Mouse (Mus musculus): Measurements from ENCODE around the gene Meis1. TPM values are rescaled to one million over a fixed set of nuclear protein-coding genes. Genes with fewer than 3 reads are reported as not detected.

Gene Meis1
- polyA plus RNA-seq, 1 experiment, result not detected

GRCm38 (mm10) chr11:18947434-18947833 lies 71.4 kb downstream of the Meis1 start:
- WGBS, result 81% methylated on average over 3 of the region's 3 CpGs
- no peak overlapping the region for H3K27ac ChIP-seq (ENCODE audit: insufficient read depth, low read depth, low read length)
- TF ChIP-seq POLR2A (IDR thresholded peaks at IDR 0.05; ENCODE audit: insufficient read depth, low read depth, low read length) (no peak), CTCF (IDR thresholded peaks at IDR 0.05; ENCODE audit: insufficient read depth, low read depth, low read length) (no peak)
- no peaks in the 10 kb centered on the region for H3K4me1 ChIP-seq (ENCODE audit: control insufficient read depth, insufficient read depth, low read length)
- no peak overlapping the region for H3K4me3 ChIP-seq (ENCODE audit: insufficient read depth, low read depth, low read length)

- Histone ChIP-seq H3K4me3 (ENCODE audit: insufficient read depth, low read depth, low read length) (no peak overlapping the region), H3K27ac (ENCODE audit: insufficient read depth, low read depth, low read length) (no peak overlapping the region), H3K4me1 (ENCODE audit: control insufficient read depth, insufficient read depth, low read length) (no peaks in the 10 kb centered on the region)
- WGBS, result 80% methylated on average over 3 of the region's 3 CpGs
- no peak for TF ChIP-seq CTCF (IDR thresholded peaks at IDR 0.05; ENCODE audit: insufficient read depth, low read depth, low read length)
- TF ChIP-seq POLR2A (IDR thresholded peaks at IDR 0.05; ENCODE audit: insufficient read depth, low read depth, low read length), result no peak
Measured at GRCm38 (mm10) chr11:18945778-18946177, 73.0 kb downstream of the Meis1 start.

- 75% methylated on average over 14 of the region's 14 CpGs for WGBS
- no peak overlapping the region for H3K4me3 ChIP-seq (ENCODE audit: insufficient read depth, low read depth, low read length)
- H3K27ac ChIP-seq (ENCODE audit: insufficient read depth, low read depth, low read length), result no peak overlapping the region
- H3K4me1 ChIP-seq (ENCODE audit: control insufficient read depth, insufficient read depth, low read length), result no peaks in the 10 kb centered on the region
- TF ChIP-seq CTCF (IDR thresholded peaks at IDR 0.05; ENCODE audit: insufficient read depth, low read depth, low read length), result no peak
- no peak for TF ChIP-seq POLR2A (IDR thresholded peaks at IDR 0.05; ENCODE audit: insufficient read depth, low read depth, low read length)
Measured at GRCm38 (mm10) chr11:18944972-18945625, 73.7 kb downstream of the Meis1 start.

- 43% methylated on average over 7 of the region's 7 CpGs for WGBS
- TF ChIP-seq CTCF (IDR thresholded peaks at IDR 0.05; ENCODE audit: insufficient read depth, low read depth, low read length) (no peak), POLR2A (IDR thresholded peaks at IDR 0.05; ENCODE audit: insufficient read depth, low read depth, low read length) (no peak)
- H3K27ac ChIP-seq (ENCODE audit: insufficient read depth, low read depth, low read length), result no peak overlapping the region
- no peak overlapping the region for H3K4me3 ChIP-seq (ENCODE audit: insufficient read depth, low read depth, low read length)
- H3K4me1 ChIP-seq (ENCODE audit: control insufficient read depth, insufficient read depth, low read length), result no peaks in the 10 kb centered on the region
Measured at GRCm38 (mm10) chr11:18944209-18944608, 74.6 kb downstream of the Meis1 start.

GRCm38 (mm10) chr11:18942990-18943389 lies 75.8 kb downstream of the Meis1 start:
- Histone ChIP-seq H3K4me1 (ENCODE audit: control insufficient read depth, insufficient read depth, low read length) (no peaks in the 10 kb centered on the region), H3K27ac (ENCODE audit: insufficient read depth, low read depth, low read length) (no peak overlapping the region), H3K4me3 (ENCODE audit: insufficient read depth, low read depth, low read length) (no peak overlapping the region)
- 81% methylated on average over 2 of the region's 2 CpGs for WGBS
- TF ChIP-seq CTCF (IDR thresholded peaks at IDR 0.05; ENCODE audit: insufficient read depth, low read depth, low read length) (no peak), POLR2A (IDR thresholded peaks at IDR 0.05; ENCODE audit: insufficient read depth, low read depth, low read length) (no peak)

- H3K27ac ChIP-seq (ENCODE audit: insufficient read depth, low read depth, low read length), result no peak overlapping the region
- no peak overlapping the region for H3K4me3 ChIP-seq (ENCODE audit: insufficient read depth, low read depth, low read length)
- TF ChIP-seq CTCF (IDR thresholded peaks at IDR 0.05; ENCODE audit: insufficient read depth, low read depth, low read length) (no peak), POLR2A (IDR thresholded peaks at IDR 0.05; ENCODE audit: insufficient read depth, low read depth, low read length) (no peak)
- H3K4me1 ChIP-seq (ENCODE audit: control insufficient read depth, insufficient read depth, low read length), result no peaks in the 10 kb centered on the region
- WGBS, result 18% methylated on average over 4 of the region's 4 CpGs
Measured at GRCm38 (mm10) chr11:18940916-18941315, 77.9 kb downstream of the Meis1 start.

- no peak overlapping the region for H3K4me3 ChIP-seq (ENCODE audit: insufficient read depth, low read depth, low read length)
- no peak overlapping the region for H3K27ac ChIP-seq (ENCODE audit: insufficient read depth, low read depth, low read length)
- 68% methylated on average over 6 of the region's 6 CpGs for WGBS
- TF ChIP-seq CTCF (IDR thresholded peaks at IDR 0.05; ENCODE audit: insufficient read depth, low read depth, low read length), result no peak
- TF ChIP-seq POLR2A (IDR thresholded peaks at IDR 0.05; ENCODE audit: insufficient read depth, low read depth, low read length), result no peak
- 0 out of 2 replicates have a peak, but pooled peaks cover 4% of the 10 kb centered on the region for H3K4me1 ChIP-seq (ENCODE audit: control insufficient read depth, insufficient read depth, low read length)
Measured at GRCm38 (mm10) chr11:18934921-18935320, 83.9 kb downstream of the Meis1 start.

GRCm38 (mm10) chr11:18931001-18931874 lies 87.5 kb downstream of the Meis1 start:
- H3K27ac ChIP-seq (ENCODE audit: insufficient read depth, low read depth, low read length), result peak overlapping the region; percentile 26; the same call in 1 of the 2 replicates

More at GRCm38 (mm10) chr11:18931001-18931874, 87.5 kb downstream of the Meis1 start:
- TF ChIP-seq POLR2A (IDR thresholded peaks at IDR 0.05; ENCODE audit: insufficient read depth, low read depth, low read length) (no peak), CTCF (IDR thresholded peaks at IDR 0.05; ENCODE audit: insufficient read depth, low read depth, low read length) (no peak)
- WGBS, result 37% methylated on average over 15 of the region's 15 CpGs
- Histone ChIP-seq H3K4me1 (ENCODE audit: control insufficient read depth, insufficient read depth, low read length) (peaks cover 7% of the 10 kb centered on the region; the same call in 1 of the 2 replicates), H3K4me3 (ENCODE audit: insufficient read depth, low read depth, low read length) (no peak overlapping the region)
